Mouse (Mus musculus) frontal cortex, adult 2 months (tissue): ENCODE measurements around the gene Sox18. TPM values are rescaled to one million over a fixed set of nuclear protein-coding genes. Genes with fewer than 3 reads are reported as not detected.
A peak's percentile ranks its signal among the peaks of the same experiment; 100 is the strongest.

Experiments used
- DNase-seq, 2 experiments: peaks; one replicate each; pipeline ENCODE4 v3.0.0; 2022; ENCODE audit warnings: low spot score in 1 of 2; ENCODE audit errors: extremely low spot score in 1 of 2
- polyA plus RNA-seq: library from polyadenylated mRNA; depleted of rRNA; stranded (reverse); fragments of >200 nt; gene quantifications from 2 replicates; pipeline ENCODE4 v1.2.3, GENCODE M21; 2012

Gene Sox18
- polyA plus RNA-seq, 1 experiment, result 22.5 TPM

DNA sequence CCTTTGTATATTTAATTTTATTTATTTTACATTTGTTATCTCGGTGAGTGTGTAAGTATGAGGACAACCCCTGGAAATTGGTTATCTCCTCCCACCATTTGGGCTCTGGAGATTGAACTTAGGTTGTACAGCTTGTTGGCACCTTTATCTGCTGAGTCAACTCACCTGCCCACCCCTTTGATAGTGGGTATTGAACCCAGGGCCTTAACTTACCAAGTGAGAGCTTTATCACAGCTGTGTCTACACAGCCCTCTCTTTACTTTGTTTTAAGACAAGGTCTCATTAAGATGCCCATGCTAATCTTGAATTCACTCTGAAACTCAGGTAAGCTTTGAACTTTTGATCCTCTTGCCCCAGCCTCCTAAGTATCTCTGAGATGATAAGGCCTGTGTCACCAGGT is 10.5 kb upstream of the Sox18 start:
- no peak for DNase-seq

DNA sequence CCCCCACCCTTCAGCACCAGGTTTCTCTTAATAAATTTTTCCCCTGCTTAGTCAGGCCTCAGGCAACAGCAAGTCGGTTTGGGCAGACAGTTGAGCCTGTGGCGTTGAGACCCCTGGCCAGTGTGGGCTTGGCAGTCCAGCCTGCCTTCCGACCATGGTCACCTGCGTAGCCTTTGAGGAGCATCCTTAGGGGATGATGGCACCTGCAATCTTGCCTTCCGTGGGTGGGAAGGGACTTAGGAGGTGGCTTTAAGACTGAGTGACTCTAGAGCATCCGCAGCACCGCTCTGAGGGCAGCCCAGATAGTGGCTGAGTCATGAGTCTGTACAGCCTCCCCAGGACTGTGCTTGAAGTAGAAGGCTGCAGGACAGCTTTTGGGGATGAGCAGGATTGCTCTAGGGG is 9.3 kb upstream of the Sox18 start:
- no peak for DNase-seq

DNA sequence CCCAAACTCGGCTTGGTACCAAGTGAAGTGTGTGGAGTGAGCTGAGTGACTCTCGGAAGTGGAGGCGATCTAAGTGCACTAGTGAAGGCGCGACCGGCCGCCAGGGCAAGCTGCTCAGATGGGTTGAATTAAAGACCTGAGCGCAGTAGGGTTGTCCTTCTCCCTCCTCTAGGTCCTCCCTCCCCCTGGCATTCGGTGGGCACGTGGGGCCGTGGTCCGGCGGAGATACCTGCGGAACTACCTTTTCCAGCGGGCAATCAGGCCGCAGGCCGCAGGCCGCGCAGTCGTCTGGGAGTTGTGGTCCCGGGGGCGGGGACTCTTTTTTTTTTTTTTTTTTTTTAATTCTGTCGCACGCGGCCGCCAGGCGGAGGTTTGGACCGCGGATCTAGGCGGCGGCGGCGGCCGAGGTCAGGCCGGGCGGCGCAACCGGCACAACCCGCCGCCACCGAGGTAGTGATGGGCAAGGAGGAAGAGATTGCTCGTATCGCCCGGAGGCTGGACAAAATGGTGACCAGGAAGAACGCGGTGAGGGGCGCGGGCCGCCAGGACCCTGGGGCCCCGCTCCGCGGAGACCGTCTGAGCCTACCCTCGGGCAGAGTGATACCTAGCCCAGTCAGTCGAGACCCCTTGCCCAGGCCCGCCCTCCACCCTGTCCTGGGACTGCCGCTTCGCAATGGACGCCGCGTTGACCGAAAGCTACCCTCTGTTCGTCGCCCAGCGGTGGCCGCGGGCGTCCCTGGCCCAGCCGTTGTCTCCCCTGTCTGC is 8.7 kb upstream of the Sox18 start, which contains the start of gene Tcea2:
Gene Tcea2, plus strand, starts transcription at position 360 of the 765 bp plus-strand sequence.
- peak in 1 of 2 experiments; percentile 73 for DNase-seq

DNA sequence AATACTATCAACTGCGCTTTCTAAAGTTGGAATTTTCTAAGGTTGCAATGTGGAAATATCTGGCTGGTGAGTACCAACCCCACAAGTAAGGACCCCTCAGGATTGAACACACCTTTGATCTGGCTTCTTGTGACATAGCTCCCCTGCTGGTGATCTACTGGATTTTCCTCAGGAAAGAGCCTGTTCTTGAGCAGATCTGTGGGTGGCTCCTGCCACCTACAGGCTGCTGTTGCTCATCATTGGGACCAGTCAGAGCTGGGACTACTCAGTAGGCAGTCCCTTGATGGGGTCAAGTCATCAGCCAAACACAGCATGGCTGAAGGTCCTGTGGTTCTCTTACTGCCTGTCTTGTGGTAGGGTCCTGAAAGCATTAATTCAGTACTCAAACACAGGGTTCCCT is 7.3 kb upstream of the Sox18 start:
- DNase-seq, result peak; percentile 69 to 87

DNA sequence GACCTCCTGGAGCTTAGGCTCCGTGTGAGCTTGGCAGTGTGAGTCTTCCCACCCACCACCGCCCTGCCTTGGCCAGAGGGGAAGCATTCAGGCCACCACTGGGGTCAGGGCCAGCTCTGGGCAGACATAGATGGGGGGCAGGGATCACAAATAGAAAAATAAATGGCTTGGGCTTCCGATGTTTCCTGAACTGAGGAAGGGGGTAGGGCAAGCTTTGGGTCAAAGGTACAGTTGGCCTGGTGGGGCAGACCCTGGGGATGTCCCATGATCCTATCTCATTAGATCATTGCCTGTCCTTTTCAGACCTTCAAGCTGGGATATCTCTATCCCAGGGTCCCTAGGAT is 6.3 kb upstream of the Sox18 start:
- no peak for DNase-seq

DNA sequence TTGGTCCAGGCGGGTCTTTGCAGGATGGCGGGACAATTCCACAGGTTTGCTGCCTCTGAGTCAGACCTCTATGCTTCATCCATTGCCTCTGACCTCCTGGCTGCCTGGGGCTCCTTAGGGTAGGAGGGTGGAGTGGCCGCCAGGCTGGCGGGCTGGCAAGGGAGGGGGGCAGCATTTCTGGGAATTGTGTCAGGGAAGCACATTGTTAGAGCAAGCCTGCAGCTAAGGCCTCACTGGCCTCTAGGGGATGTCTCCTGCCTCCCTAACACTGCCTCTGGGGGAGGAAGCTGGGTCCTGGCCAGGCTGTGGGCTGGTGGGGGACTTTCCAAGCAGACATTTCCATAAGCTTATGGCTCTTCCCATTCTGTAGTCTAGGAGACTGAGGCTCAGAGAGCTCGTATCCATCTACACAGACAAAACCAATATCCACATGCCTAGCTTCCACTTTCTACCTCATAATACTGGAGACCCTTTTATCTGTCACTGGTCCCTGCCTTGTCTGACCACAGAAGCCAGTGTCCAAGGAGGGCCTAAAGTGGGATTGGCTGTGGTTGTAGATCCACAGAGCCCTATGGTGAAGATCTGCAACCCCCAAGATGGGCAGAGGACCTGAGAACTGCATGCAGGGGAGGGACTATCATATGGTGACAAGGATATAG is 5.8 kb upstream of the Sox18 start:
- DNase-seq, result no peak

DNA sequence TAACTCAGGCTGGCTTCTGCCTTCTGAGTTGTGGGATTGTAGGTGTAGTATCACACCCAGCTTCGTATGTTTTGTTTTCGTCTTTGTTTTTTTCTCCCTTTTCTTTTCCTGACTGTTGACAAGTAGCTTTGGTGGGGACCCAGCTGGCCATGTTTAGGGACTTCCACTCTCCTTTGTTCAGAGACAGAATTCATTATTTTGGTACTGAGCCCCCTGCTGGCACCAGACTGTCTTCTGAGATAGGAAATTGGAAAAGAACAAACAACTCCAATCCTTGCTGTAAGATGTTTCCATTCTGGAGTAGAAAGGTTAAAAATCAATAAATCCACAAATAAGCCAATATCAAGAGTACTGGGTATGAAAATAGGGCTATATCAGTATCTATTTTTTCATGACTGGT is 5.0 kb upstream of the Sox18 start:
- DNase-seq, result no peak

DNA sequence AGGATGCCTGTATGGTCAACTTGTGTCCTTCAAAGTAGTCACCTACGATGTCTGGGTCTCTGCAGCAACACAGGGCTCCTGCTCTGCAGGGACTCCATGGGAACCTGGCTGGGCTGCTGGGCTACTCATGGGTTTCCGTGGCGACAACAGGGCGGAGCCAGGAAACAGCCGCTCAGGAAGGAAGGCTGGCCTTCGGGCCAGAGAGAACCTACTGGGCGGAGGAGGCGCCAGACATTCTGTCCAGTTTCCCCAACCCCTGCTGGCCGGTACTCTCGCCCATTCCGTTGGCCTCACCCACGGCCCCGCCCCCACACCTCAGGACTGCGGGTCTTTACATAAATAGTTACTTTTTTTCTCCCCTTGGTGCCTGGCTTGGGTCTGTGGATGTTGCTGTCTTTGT is 4.0 kb upstream of the Sox18 start:
- DNase-seq, result no peak

DNA sequence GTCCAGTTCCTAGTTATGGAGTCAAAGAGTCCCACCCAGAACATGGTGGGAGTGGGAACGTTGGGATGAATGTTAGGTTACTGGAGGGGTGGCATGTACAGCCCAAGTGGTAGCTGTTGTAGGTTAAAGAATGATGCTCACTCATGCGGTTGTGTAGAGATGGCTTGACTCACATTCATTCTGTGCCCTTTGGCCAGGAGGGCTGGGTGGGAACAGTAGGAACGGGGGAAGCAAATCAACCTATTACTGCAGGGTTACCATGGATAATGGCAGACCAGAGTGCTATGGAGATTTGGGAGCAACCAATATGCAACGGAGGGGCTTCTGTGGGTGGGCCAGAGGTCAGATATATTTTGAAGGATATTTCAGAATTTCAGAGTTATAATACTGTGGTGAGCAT is 3.5 kb upstream of the Sox18 start:
- no peak for DNase-seq

DNA sequence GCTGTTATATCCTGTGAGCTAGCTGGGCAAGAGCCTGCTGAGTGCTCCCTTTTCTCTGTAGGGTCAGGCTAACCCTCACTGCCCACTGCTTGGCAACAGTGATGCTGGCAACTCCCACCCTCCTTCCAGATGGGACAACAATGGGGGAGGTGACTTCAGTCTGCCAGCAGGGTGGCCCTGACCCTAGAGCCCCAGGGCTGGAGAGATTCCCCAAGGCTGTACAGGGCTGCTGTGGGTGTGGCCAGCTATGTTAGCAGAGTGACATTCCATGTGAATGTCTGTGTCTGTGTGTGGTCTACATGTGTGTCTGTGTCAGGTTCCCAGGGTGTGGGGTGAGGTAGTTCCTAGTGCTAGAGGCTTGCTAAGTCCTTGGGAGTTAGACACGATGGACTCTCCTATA is 2.1 kb upstream of the Sox18 start:
- DNase-seq, result no peak

DNA sequence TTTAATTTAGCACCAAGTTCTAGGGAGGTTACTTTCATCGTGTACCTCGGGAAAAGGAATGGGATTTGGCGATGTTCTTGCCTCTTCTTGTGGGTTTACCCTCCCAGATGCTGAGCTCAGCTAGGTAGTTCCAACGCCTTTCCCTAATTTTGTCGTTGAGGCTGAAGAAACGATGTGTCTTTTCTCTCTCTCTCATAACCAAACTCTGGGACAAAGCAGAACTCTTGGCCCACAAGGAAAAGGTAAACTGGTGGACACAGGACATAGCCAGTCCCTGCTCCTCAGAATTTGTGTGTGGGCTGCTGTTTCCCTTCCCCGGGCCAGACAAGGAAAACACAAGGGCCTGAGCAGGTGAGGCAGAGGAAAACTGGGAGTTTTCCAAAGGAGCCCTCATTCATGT is 544 bp upstream of the Sox18 start:
- no peak for DNase-seq

DNA sequence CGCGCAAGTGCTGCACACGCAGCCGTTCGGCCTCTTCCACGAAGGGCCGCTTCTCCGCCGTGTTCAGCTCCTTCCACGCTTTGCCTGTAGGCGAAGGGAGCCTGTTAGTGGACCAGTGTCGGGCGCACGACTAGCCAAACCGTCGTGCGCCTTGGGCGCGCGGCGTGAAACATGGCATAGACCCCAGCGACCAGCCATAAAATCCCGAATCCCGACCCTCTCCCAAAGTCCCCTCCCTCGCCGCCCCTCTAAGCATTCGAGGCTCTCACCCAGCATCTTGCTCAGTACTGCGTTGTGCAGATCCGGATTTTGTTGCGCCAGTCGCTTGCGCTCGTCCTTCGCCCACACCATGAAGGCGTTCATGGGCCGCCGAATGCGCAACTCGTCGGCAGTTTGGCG is 528 bp downstream of the Sox18 start:
- DNase-seq, result no peak

DNA sequence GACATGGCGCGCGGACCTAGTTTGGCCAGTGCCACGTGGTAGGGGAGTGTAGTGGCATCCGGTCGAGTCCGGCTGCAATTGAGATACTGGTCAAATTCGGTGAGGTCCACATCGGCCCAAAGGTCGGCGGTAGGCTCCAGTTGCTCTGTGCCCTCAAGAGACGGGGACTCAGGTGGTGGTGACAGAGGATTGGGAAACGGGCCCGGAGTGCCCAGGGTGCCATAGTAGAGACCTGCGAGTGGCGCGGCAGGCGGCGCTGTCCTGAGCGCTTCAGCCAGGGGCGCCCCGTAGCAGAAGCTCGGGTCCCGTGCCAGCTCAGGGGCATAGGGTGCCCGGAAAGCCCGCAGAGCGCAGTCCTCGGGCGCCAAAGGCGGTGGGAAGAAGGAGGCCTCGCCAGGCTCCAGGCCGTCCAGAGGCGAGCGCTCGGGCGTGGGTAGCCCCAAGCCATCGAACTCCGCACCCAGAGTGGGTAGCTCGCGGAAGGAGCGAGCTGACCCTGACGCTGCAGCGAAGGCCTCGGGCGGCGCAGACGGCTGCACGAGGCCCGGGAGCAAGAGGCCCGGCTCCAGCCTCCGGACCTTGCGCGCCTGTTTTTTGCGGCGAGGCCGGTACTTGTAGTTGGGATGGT is 1.0 kb downstream of the Sox18 start:
- no peak for DNase-seq

DNA sequence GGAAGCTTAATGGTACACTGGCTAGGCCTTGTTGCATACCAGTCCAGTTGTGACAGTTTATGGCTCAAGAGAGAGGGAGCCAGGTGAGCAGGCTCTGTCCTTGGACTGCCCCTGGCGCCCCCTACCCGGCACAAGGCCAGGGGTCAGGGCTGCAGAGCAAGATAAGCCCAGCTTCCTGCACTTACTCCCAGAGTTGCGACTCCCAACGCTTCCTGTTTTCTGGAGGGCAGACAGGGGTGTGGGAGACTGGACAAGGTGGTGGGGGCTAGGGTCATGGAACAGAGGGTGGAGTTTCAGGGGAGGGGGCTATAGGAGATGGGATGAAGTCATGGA is 8.2 kb downstream of the Sox18 start:
- no peak for DNase-seq

DNA sequence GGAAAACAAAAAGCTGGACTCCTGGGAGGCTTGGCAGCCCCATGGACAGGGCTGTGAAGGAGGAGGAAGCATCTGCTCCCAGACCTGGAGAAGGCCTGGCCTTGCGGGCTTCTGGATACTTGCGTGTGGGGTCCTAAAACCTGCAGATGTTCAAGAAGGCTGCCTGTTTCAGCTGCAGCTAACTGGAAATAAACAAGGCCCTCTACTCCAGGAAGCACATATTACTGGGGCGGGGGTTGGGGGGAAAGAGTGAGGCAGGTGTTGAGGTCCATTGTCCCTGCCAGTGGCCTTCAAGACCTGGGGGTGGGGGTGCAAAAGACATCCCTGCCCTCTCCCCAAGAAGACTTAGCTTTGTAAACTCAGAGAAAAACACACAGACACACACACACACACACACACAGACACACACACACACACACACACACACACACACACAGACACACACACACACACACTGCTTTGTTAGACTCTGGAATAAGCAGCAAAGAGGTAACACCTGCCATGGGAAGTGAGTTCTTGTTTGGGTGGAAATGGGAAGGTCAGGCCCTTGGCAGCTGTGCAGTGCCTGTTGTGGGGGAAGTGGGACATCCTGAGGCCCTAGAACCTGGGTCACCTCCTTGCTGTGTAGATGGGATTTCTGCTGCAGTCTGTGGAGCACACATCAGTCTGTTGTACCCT is 8.7 kb downstream of the Sox18 start:
- DNase-seq, result no peak

DNA sequence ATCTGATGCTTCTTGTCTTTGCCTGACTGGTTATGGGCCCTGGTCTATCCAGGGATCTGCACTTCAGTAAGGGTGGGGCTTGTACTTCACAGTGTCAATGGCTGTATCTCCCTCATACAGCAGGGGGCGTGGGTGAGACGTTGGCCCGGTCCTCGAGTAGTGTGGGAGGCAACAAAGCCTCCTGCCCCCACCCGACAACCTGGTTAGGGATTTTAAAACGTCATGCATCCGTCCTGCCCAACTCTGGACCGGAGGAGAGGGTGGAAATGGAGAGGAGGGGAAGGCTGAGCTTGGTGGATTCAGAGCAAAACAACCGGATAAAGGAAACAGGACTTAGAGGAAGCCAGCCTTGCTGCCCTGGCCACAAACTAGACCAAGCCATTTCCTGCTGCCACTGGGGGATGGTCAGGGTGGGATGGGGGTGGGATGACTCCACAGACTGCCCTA is 11.8 kb downstream of the Sox18 start:
- peak; percentile 68 to 90 for DNase-seq

DNA sequence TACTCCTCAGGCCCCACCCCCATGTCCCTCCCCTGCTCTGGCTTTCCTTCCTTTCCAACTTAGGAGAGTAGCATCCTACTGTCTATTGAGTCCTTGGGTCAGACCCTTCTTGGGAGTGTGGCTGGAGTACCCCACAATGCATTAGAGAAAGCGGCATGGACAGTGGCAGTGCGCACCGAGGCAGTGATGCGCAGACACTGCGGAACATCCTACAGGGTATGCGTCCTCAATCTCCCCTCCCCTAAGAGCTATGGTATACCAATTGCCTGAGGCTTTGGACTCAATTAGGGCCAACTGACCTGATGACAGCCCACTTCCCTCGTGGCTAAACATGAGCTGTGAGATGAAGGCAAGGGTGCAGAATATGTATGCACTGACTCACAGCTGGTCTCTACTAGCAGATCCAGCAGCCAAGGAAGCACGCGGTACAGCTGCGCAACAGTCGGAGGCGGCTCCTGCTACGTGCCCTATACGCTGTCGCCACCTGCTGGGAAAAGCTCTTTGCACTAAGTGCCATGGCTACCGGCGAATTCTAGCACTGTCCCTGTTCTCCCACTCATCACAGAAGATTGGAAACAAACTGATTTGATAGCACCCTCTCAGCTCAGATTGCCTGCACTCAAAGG is 12.4 kb downstream of the Sox18 start:
- DNase-seq, result peak; percentile 61 to 77

DNA sequence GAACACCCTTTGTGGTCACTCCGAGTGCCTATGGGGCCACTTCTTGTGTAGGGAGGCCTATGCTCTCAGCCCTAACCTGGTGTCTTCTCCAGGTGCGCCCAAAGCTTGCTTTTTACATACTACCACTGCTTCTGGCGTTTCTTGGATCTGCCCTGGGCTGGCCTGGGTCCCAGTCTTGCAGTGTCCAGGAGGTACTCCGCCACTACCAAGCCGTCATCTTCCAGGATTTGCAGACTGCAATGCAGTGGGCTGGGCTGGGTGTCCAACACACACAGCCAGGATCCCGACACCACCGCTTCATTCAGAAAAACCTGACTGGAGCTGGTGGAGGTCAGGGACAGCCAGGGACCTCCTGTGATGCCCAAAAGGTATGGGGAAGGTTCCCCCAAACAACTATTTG is 12.9 kb downstream of the Sox18 start:
- DNase-seq, result no peak

DNA sequence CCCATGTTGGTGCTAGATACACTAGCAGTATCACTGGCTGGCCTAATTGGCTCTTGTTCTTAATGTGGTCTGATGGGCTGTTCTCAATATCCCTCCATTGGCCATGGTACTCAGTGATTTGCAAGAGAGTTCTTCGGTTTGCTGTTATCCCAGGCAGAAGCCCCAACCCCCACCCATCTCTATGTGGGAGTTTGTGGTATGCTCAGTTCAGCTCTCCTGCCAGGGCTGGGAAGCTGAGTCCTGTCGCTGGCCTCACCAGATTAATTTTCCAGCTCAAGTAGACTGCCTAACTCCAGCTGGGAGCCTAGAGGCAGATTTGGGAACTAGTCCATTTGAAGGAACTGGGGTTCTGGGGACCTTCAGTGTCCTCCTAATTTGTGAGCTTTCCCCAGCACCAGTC is 14.0 kb downstream of the Sox18 start:
- DNase-seq, result no peak

DNA sequence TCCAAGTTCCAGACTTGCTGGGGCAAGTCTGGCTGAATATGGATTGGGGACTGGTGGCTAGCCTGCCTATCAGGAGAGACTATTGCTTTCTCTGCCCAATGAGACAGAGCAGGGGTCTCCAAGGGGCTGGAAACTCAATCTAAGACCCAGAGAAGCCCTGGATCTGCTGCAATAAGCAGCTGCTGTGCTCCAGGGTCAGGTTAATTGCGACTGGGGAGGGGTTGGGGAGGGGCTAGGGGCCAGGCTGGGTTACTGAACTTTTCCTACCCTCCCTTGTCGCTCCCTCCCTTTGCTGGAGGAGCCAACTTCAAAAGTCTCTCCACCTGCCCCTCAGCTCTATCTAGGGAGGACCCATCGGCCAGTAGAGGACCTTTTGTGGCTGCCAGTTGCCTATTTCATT is 14.7 kb downstream of the Sox18 start, which contains the start of gene Gm29797:
Gene Gm29797, plus strand, starts transcription at position 301 of the 400 bp plus-strand sequence.
- DNase-seq, result no peak

DNA sequence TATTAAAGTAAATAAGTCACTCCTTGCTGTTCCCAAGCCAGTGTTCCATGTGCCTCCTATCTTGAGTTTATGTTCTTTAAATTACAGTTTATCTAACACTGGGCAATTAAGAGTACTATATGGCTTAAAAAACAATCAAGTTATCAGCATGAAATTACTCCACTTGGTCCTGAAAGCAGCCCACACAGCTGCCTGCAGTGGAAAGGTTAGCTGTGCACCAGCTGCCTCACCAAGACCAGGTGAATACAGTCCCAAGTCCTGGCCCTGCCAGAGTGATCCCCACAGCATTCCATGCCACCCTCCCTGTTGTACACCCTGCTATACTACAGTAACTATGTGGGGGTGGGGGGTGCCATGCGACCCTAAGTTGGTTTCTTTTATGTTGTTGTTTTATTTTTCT is 17.9 kb downstream of the Sox18 start:
- DNase-seq, result no peak
